Mouse (Mus musculus) mouse trophoblast stem cell (cell line): ENCODE data around the gene Atp6v1b1.
"Not testable (repeated sequence)": the region's sequence is repeated elsewhere in the genome, so short reads cannot be mapped to it uniquely, and the experiment has no call there.

Source experiments
- in situ Hi-C, 2 experiments: fragments of 300-500 bp; cut with MseI, MboI; formaldehyde crosslinking; loops; 2 replicates in 1 of 2; 3 replicates in 1 of 2; pipeline ENCODE4 v1.15.1; 2025

The Atp6v1b1 gene

DNA sequence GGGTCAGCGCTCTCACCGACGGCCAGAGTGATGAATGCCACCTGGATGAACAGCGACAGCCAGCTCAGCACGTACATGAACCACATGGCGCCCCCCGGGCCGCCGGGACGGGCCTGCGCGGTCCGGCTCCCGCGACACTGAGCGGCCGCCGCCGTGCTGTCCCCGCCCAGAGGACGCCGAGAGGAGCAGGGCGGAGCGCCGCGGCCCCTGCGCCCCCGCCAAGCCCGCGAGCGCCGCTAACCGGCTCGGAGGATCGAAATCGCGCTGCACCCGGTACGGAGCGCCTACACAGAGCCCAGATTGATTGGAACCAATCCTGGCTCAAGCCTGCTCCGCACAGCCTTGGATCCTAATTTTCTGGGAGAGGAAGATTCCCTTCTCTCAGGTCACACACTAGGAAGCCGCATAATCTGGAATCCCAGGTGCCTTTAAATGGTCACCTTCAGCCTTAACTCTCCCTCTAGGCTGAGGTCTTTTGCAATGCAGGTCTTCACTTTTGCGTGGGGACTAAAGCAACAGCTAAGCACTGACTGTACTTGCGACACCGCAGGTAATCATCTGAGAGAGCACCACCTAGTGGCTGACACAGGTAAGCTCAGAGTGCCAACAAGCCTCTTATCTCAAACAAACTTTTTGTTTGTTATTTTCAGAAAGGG is 33.0 kb downstream of the Atp6v1b1 start, which contains the start of gene Tex261:
TSS of gene Tex261 (minus strand) at position 176 of the 656 bp plus-strand sequence.
- in situ Hi-C loops = no loop called here

DNA sequence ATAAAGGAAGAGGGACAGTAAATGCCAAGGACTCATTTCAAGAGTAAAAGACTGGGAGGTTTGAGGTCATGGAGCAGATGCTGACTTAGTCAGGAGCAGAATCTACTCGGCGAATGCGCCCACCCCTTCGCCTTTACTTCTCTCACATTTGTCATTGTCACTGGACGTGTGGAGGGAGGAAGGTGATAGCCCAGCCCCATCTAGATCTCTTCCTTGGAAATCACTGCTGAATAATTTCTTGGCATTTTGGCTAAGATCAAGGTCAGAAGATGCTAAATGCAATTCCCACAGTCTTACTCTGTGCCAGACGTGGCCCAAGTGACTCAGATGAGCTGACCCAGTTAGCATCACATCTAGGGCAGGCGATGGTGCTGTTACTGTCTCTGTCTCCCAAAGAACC is 35.5 kb downstream of the Atp6v1b1 start:
- in situ Hi-C loops = no loop called here

DNA sequence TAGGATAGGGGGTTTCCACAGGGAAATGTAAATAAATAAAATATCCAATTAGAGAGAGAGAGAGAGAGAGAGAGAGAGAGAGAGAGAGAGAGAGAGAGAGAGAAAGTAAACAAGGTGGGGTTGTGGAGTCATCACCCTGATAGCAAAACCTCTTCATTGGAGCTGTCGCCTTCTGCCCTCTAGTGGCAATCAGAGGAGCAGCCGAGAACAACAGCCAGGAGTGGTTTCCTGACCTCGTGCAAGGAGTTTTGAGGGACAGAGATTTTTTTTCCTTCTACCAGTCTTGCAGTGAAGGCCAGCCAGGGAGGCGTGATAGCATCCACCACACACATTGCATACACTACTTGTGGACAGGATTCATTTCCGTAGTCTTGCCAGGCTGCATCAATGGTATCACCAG is 36.2 kb downstream of the Atp6v1b1 start:
- in situ Hi-C loops = no loop called here

DNA sequence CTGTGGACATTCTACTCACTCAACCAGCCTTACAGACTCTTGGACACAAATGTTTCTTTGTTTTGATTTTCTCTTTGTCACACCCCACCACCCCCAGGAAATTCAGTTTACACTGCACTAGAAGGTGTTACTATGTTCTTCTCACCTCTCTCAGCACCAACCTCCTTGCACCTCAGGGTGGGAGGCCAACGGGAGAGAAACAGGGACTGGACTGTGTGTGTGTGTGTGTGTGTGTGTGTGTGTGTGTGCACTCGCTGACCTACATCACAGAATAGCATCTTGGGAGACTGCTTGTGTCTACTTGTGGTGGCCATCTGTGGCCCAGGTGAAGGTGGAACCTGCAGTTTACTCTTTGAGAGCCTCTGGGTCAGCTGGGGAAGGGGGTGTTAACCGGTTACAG is 43.6 kb downstream of the Atp6v1b1 start:
- in situ Hi-C loops = no loop called here

DNA sequence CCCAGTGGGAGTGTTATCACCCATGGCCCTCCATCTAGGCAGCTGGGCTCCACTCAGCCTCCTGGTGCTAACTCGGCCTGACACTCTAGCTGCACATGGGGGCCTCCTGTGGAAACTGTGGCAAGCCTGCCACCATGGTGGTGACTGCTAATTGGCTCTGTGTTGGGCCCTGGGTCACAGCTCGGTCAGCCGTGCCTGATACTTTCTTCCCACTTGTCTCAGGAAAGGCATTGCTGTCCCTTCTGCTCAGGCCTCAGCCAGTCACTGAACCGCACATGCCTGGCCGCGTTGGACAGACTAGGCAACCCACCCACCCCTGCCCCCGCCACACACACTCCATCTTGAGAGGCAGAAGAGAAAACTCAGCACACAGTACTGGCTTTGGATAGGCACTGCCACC is 45.8 kb downstream of the Atp6v1b1 start:
- in situ Hi-C loops = no loop called here

DNA sequence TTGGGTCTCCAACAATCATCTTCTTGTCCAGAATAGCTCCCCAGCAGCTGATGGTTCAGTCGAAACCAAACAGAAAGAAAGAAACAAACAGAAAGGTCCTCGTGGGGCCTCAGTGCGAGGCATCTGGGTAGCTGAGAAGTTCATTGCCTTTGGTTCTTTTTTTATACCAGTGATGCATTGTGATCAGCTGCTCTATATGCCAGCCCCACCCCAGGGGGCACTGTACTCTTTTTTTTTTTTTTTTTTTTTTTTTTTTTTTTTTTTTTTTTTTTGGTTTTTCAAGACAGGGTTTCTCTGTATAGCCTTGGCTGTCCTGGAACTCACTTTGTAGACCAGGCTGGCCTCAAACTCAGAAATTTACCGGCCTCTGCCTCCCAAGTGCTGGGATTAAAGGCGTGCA is 47.7 kb downstream of the Atp6v1b1 start:
- in situ Hi-C loops = not testable (repeated sequence)

DNA sequence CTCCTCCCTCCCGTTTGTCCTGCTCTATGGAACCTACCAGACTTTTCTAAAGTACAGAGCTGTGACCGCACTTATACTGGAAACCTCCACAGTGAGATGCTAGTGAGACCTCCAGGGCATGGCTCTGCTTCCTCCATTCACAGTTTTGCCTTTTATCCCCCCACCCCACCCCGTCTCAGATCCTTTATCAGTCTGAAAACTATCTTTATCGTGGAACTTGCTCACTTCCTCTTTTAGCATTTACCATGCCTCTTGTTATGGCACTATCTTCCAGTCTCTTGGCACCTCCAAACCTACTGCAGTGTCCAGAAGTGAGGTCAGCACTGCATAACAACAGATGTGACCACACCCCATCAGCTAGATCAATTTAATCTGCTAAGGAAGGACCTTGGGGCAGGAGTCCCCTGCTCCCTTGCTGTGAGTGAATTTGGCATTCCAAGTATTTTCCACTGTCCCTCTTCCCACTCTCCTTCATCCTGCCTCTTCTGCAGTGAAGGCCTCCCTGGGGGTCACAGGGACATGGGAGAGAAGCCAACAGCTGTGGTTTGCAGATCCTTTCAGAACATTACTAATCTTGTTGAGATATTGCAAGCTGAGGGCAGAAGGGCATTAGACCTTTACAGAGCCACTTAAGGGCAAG is 48.6 kb downstream of the Atp6v1b1 start:
- in situ Hi-C loops = no loop called here

DNA sequence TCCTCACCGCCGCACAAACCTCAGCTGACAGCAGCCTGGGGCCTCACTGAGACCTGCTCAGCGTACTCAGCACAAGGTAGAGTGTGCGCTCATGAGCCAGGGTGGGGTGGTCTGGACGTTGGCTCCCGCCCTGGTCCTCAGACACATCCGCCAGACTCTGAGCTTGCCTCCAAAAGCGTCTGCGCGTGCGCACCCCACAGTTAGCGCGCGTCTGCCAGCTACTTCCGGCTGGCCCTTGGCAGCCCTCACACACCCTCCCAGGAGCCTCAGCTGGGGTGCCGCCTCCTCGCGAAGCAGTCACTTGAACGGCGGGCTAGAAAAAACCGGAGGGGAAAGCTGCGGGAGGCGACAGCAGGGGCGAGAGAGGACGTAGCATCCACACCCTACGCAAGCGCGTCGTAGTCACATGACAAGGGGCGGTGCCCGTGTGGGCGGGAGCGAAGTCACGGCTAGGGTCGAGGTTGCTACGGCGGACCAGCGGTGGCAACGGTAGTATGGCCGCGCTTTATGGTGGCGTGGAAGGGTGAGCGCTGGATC is 52.0 kb downstream of the Atp6v1b1 start, which contains the start of gene Nagk:
TSS of gene Nagk (plus strand) at position 223 of the 537 bp plus-strand sequence.
- in situ Hi-C loops = no loop called here

DNA sequence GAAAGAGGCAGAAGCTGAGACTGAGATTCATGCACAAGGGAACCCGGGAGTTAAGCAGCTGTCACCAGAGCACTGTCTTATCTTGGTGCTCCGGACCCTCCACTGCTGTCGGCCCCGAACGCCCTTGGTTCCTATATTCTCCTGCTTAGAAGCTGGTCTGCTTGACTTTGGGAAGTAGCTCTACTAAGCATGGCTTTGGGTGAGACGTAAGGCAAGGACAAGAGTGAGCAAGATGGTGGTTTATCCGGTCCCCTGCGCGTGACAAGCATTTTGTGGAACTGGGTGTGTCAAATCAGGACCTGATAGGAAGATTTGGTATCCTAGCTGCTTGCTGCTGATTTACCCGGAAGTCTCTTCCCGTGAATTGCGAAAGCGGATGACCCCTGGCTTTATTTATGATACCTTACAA is 52.7 kb downstream of the Atp6v1b1 start:
- in situ Hi-C loops = no loop called here

DNA sequence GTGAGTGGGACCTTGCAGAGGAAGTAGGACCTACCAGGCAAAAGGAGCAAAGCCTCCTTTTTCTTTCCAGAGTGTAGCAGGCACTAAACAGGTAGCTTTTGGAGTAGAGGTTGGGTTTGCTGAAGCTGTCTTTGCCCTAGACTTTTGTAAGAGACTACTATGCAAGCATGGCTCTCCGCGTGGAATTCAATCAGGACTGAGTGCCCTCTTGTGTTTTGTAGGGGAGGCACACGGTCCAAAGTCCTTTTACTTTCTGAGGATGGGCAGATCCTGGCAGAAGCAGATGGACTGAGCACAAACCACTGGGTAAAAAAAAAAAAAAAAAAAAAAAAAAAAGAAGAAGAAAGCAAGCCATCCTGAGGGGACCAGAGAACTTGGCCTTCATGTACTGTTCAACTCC is 53.9 kb downstream of the Atp6v1b1 start:
- in situ Hi-C loops = no loop called here

DNA sequence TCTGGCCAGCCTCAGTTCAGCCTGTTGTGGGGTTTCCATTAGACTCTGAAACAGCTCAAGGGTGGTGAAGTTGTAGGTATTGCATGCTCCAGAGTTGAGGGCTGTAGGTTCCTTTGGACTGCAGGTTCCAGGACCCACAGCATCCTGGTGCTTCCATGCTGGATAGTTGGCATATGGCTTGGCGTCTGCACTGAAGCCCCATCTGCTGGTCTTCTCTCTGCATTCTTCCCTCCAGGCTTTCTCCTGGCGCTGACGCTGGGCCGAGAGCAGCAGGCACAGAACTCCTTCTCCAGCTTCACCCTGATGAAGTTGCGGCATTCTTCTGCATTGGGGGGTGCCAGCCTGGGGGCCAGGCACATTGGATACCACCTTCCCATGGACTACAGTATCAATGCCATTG is 59.2 kb downstream of the Atp6v1b1 start:
- in situ Hi-C loops = no loop called here

DNA sequence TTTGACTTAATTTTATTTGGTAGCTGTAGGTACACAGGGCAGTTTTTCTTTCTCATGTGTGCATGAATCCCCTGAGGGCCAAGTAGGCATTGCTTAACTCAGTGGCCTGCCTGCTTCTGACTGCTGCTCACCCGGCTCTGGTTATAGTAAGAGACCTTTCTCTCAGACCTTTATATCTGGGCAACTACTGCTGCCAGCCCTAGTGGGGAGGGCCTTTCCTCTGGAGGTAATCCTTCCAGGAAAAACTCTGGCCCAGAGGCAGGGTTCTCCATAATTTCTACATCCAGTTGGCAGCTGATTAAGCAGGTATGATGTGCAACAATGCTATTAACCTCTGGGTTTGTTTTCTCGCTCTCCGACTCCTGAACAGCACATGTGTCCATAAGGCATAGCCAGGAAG is 60.1 kb downstream of the Atp6v1b1 start:
- in situ Hi-C loops = no loop called here
